Mouse (Mus musculus) liver, embryonic 11.5 days (tissue): ENCODE results near the gene Upf2. TPM values are rescaled to one million over a fixed set of nuclear protein-coding genes. Genes with fewer than 3 reads are reported as not detected.
A peak's percentile ranks its signal among the peaks of the same experiment; 100 is the strongest.

Experiments used
- ATAC-seq: fragments of 200-750 bp; cut with Nextera tagmentation; replicated peaks from 2 replicates; pipeline ENCODE4 v1.8.0; 2017; ENCODE audit warnings: moderate number of reproducible peaks, mild to moderate bottlenecking, moderate TSS enrichment, moderate library complexity; ENCODE audit not compliant: low FRiP score
- DNase-seq: peaks from one replicate; pipeline ENCODE4 v3.0.0-alpha.2; 2017; ENCODE audit warnings: low spot score
- H3K27ac ChIP-seq: fragments of 300-500 bp; sonication (generic); 2 replicates; pipeline ENCODE4 v1.5.1; 2014; ENCODE audit warnings: mild to moderate bottlenecking, low read depth, low read length, control low read depth
- H3K27me3 ChIP-seq: fragments of 300-500 bp; sonication (generic); replicated peaks from 2 replicates; pipeline ENCODE4 v1.6.1; 2014; ENCODE audit warnings: low read length, mixed read lengths; ENCODE audit not compliant: control insufficient read depth, insufficient read depth
- H3K36me3 ChIP-seq: fragments of 300-500 bp; sonication (generic); 2 replicates; pipeline ENCODE4 v1.6.1; 2014; ENCODE audit warnings: mild to moderate bottlenecking, low read length, moderate library complexity, mixed read lengths; ENCODE audit not compliant: control insufficient read depth, insufficient read depth
- H3K4me1 ChIP-seq: fragments of 300-500 bp; sonication (generic); replicated peaks from 2 replicates; pipeline ENCODE4 v1.6.1; 2014; ENCODE audit warnings: low read length, mixed read lengths; ENCODE audit not compliant: control insufficient read depth, insufficient read depth
- H3K4me2 ChIP-seq: fragments of 300-500 bp; sonication (generic); 2 replicates; pipeline ENCODE4 v1.6.1; 2014; ENCODE audit warnings: mild to moderate bottlenecking, control low read depth, moderate library complexity
- H3K4me3 ChIP-seq: fragments of 300-500 bp; sonication (generic); 2 replicates; pipeline ENCODE4 v1.5.1; 2014; ENCODE audit warnings: low read depth, low read length, control low read depth
- H3K9ac ChIP-seq: fragments of 300-500 bp; sonication (generic); 2 replicates; pipeline ENCODE4 v1.6.1; 2014; ENCODE audit warnings: low read depth, low read length, control low read depth
- H3K9me3 ChIP-seq: fragments of 300-500 bp; sonication (generic); 2 replicates; pipeline ENCODE4 v1.6.1; 2016; ENCODE audit warnings: low read length, inconsistent platforms, mixed read lengths; ENCODE audit not compliant: control insufficient read depth
- WGBS: fragments of 180-500 bp; shearing (Covaris S2); extraction: QIAGEN DNeasy Blood & Tissue Kit; methylation state at CpG from one replicate; pipeline ENCODE4 v1.1.7; 2014; 5-methylcytosine and 5-hydroxymethylcytosine counted together
- polyA plus RNA-seq: library from polyadenylated mRNA; unstranded; fragments of >200 nt; fragmentation: Nextera tagmentation; extraction: Ambion mirVana; gene quantifications from 2 replicates; pipeline ENCODE4 v1.2.1, GENCODE M21; 2014

Upf2 gene
- polyA plus RNA-seq, 1 experiment from 2014 or later: 10.7 TPM

- Histone ChIP-seq H3K9me3 (no peaks in the 10 kb centered on the region), H3K9ac (no peak overlapping the region), H3K4me2 (no peak overlapping the region), H3K27ac (no peak overlapping the region), H3K36me3 (no peaks in the 10 kb centered on the region; the same call in 1 of the 2 replicates), H3K4me3 (no peak overlapping the region), H3K27me3 (no peaks in the 10 kb centered on the region), H3K4me1 (no peaks in the 10 kb centered on the region)
- 81% methylated on average over 18 of the region's 18 CpGs for WGBS
- DNase-seq (no peak), ATAC-seq (no peak)
Measured at GRCm38 (mm10) chr2:5930291-5931054, 20.8 kb upstream of the Upf2 start.

GRCm38 (mm10) chr2:5931938-5932337 is 19.3 kb upstream of the Upf2 start:
- Histone ChIP-seq H3K36me3 (no peaks in the 10 kb centered on the region; the same call in 1 of the 2 replicates), H3K9ac (no peak overlapping the region), H3K4me2 (no peak overlapping the region), H3K27ac (no peak overlapping the region), H3K27me3 (no peaks in the 10 kb centered on the region), H3K4me3 (no peak overlapping the region), H3K9me3 (no peaks in the 10 kb centered on the region), H3K4me1 (no peaks in the 10 kb centered on the region)
- no peak for DNase-seq
- WGBS: 87% methylated on average over 5 of the region's 5 CpGs
- ATAC-seq: no peak

- no peak overlapping the region for H3K4me3 ChIP-seq
- no peak for DNase-seq
- H3K36me3 ChIP-seq: no peaks in the 10 kb centered on the region
- H3K9me3 ChIP-seq: no peaks in the 10 kb centered on the region
- no peak overlapping the region for H3K4me2 ChIP-seq
- H3K9ac ChIP-seq: no peak overlapping the region
- H3K4me1 ChIP-seq: 0 out of 2 replicates have a peak, but pooled peaks cover 4% of the 10 kb centered on the region
- no peaks in the 10 kb centered on the region for H3K27me3 ChIP-seq
- no peak for ATAC-seq
- H3K27ac ChIP-seq: no peak overlapping the region
- 88% methylated on average over 3 of the region's 3 CpGs for WGBS
Measured at GRCm38 (mm10) chr2:5934936-5935335, 16.3 kb upstream of the Upf2 start.

GRCm38 (mm10) chr2:5936068-5936467 is 15.2 kb upstream of the Upf2 start:
- Histone ChIP-seq H3K27ac (no peak overlapping the region), H3K9ac (no peak overlapping the region), H3K27me3 (no peaks in the 10 kb centered on the region), H3K4me3 (no peak overlapping the region), H3K36me3 (no peaks in the 10 kb centered on the region), H3K9me3 (no peaks in the 10 kb centered on the region), H3K4me1 (0 out of 2 replicates have a peak, but pooled peaks cover 4% of the 10 kb centered on the region), H3K4me2 (no peak overlapping the region)
- DNase-seq (no peak), ATAC-seq (no peak)
- WGBS: 80% methylated on average over 6 of the region's 6 CpGs

- no peak overlapping the region for H3K9ac ChIP-seq
- ATAC-seq (no peak), DNase-seq (no peak)
- H3K27me3 ChIP-seq: no peaks in the 10 kb centered on the region
- 0 out of 2 replicates have a peak, but pooled peaks cover 4% of the 10 kb centered on the region for H3K4me1 ChIP-seq
- no peaks in the 10 kb centered on the region for H3K9me3 ChIP-seq
- H3K4me2 ChIP-seq: no peak overlapping the region
- 82% methylated on average over 4 of the region's 4 CpGs for WGBS
- H3K27ac ChIP-seq: no peak overlapping the region
- no peak overlapping the region for H3K4me3 ChIP-seq
- no peaks in the 10 kb centered on the region for H3K36me3 ChIP-seq
Measured at GRCm38 (mm10) chr2:5936550-5936949, 14.7 kb upstream of the Upf2 start.

- DNase-seq (no peak), ATAC-seq (no peak)
- Histone ChIP-seq H3K4me3 (no peak overlapping the region), H3K27ac (no peak overlapping the region), H3K36me3 (no peaks in the 10 kb centered on the region), H3K9ac (no peak overlapping the region), H3K9me3 (no peaks in the 10 kb centered on the region), H3K4me1 (0 out of 2 replicates have a peak, but pooled peaks cover 8% of the 10 kb centered on the region), H3K27me3 (no peaks in the 10 kb centered on the region), H3K4me2 (no peak overlapping the region)
- WGBS: 63% methylated on average over 3 of the region's 3 CpGs
Measured at GRCm38 (mm10) chr2:5939319-5939718, 11.9 kb upstream of the Upf2 start.

GRCm38 (mm10) chr2:5939911-5940310 is 11.4 kb upstream of the Upf2 start:
- ATAC-seq (no peak), DNase-seq (no peak)
- Histone ChIP-seq H3K9ac (no peak overlapping the region), H3K27me3 (no peaks in the 10 kb centered on the region), H3K27ac (no peak overlapping the region), H3K9me3 (no peaks in the 10 kb centered on the region), H3K4me2 (no peak overlapping the region), H3K4me1 (0 out of 2 replicates have a peak, but pooled peaks cover 8% of the 10 kb centered on the region), H3K36me3 (no peaks in the 10 kb centered on the region), H3K4me3 (no peak overlapping the region)
- WGBS: 86% methylated on average over 14 of the region's 14 CpGs

- Histone ChIP-seq H3K4me1 (0 out of 2 replicates have a peak, but pooled peaks cover 12% of the 10 kb centered on the region), H3K9me3 (no peaks in the 10 kb centered on the region), H3K4me2 (no peak overlapping the region), H3K9ac (no peak overlapping the region), H3K27me3 (no peaks in the 10 kb centered on the region), H3K4me3 (no peak overlapping the region), H3K36me3 (no peaks in the 10 kb centered on the region), H3K27ac (no peak overlapping the region)
- no peak for ATAC-seq
- no peak for DNase-seq
- 87% methylated on average over 9 of the region's 9 CpGs for WGBS
Measured at GRCm38 (mm10) chr2:5940936-5941335, 10.3 kb upstream of the Upf2 start.

GRCm38 (mm10) chr2:5941861-5942415 is 9.3 kb upstream of the Upf2 start:
- H3K27me3 ChIP-seq: no peaks in the 10 kb centered on the region
- ATAC-seq (no peak), DNase-seq (no peak)
- no peaks in the 10 kb centered on the region for H3K36me3 ChIP-seq
- WGBS: 60% methylated on average over 11 of the region's 11 CpGs
- no peak overlapping the region for H3K27ac ChIP-seq
- H3K9ac ChIP-seq: peak overlapping the region; percentile 68
- H3K4me2 ChIP-seq: peak overlapping the region; percentile 82
- peak overlapping the region; percentile 74 for H3K4me3 ChIP-seq
- no peaks in the 10 kb centered on the region for H3K9me3 ChIP-seq
- H3K4me1 ChIP-seq: 0 out of 2 replicates have a peak, but pooled peaks cover 15% of the 10 kb centered on the region
